Mouse (Mus musculus): ENCODE measurements at regions not wholly inside any gene's neighbourhood (a gene's known extent, or its start where the extent isn't known, plus 50 kb on each side); places are given as distances from the start of the nearest gene placed in this dataset.

DNA sequence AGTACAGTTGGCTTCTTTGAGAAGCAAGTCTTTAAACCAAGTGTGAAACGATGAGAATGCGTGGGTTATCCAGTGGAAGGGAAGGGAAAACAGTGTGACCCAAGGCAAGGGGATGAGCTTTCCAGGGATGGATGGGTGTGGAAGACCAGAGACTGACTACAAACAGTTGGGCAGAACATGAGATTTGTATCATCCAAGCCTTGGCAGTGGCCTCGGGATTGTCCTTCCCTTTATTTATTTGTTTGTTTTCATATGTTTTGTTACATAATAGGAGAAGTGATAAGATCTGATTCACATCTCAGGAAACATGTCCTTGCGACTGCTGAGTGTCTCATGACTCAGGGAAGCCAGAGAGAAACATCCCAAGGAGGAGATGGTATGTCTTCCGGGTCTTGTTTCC is 585.4 kb upstream of the Nox3 start:
- DNase-seq (ENCODE audit: low spot score in 2 of 2): no peak
- intact Hi-C loops (cut with DNase I): no loop called here

DNA sequence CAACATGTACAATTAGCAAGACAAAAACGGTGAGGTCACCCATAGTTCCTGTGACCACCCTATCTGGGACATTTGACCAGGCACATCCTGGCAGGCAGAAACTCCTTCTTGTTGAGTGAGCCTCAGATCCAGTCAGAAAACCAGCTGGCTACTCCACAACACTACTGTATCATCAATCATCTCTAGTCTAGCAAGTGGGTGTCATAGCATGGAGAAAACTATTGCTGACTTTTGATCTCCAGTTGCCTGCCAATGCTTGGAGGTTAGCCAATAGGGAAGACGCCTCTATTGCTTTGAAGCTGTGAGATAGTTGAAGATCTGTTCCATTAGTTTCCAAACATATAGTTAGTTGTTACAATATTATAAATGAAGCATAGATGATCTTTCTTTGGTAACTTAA is 595.4 kb upstream of the Nox3 start:
- intact Hi-C loops (cut with DNase I): no loop called here
- no peak for DNase-seq (ENCODE audit: low spot score in 2 of 2)

DNA sequence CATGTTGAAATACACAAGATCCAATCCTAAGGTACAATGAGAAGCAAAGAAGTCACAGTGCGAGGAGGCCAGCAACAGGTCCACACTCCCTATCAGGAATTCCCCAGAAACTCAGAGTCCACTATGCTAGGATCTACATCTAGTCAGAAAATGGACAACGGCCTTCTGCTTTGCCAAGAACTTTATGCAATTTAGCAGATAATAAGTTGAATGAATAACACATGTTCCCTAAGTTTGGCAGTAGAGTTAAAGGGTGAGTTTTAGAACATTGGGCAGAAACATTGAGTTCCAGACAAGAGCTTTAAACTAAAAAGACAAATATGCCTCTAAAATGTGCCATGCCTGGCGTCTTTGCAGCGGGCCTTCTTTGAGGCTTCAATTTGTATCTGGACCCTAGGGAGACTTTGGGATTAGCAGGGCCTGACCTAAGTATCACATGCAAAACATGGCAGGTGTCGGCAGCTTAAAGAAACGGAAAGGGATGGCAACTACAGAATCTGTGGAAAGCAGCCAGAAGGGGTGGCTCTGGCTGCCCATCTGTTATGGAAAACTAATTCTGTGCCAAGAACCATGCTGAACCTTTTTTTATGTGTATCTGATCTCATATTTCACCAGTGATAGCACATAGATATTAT is 600.6 kb upstream of the Nox3 start:
- no peak for DNase-seq (ENCODE audit: low spot score in 2 of 2)
- intact Hi-C loops (cut with DNase I): no loop called here

DNA sequence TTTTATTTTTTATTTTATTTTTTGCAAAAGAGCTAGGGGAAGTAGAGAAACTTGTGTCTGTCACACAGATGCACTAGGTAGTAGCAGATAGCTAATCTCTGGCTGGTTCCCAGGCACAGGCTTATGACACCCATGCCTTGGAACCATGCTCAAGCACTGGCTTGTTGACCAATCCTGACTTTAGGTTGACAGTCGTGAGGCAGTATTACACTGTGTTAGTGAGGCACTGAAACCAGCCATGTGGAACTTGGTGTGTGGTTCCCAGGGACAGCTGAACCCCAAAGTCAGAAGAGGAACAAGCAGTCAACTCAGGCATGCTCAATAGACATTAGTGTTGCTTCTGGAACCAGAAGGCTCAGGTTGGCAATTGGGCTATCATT is 601.1 kb upstream of the Nox3 start:
- intact Hi-C loops (cut with DNase I): no loop called here
- DNase-seq (ENCODE audit: low spot score in 2 of 2): no peak

DNA sequence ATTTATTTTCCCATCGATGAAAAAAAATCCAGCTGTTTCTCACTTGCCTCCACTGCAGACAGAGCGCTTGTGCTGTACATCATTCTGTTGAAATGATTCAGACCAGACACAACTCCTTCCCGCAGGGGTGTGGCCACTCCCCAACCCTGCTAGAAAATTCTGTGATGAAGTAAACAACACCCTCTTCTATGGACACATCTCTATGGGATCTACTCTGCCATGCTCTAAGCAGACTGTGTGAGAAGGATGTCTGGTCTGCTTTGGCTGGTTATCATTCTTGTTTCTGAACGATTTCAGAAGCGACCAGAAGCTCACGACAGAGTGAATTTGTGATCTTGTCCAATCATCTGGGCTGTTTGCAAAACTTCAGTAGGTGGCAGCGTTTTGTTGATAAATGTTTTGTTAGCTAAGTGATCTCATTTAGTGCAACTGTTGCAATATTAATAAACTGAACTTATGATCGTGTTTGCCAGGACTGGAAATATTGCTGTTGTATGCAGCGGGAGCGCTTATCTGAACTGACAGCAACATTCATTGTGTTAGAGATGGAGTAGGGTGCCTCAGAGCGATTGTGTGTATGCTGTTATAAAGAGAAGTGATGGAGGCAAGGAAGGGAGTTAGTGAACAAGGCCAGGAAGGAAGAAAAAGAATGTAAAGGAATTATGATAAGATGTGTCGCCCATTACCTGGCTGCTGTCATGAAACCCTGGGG is 605.2 kb upstream of the Nox3 start:
- intact Hi-C loops (cut with DNase I): no loop called here
- no peak for DNase-seq (ENCODE audit: low spot score in 2 of 2)

DNA sequence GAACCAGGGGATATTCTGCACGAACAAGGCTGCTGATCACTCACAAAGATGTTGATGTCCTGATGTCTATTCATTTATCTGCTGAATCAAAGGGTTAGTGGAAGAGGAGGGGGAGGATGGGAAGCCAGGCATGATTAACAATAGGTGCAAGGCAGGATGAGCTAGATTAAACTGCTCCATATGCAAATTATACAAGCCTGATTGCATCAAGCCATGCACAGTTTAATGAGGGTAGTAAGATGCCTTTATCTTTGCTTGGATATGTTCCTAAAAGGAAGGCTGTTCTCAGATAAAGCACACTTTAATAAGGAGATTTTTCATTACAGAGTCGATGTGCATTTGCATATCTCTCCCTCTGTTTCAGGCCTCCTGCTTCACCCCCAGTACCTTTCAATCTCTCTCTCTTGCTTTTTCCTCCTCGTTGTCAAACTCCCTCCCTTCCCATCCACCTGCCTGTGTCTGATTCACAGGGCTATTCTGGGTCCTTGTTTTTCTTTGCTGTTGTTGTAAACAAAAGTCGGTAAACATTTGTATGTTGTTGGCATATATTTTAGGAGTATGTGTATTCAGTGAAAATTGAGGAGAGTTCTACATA is 615.8 kb upstream of the Nox3 start:
- intact Hi-C loops (cut with DNase I): no loop called here
- no peak for DNase-seq (ENCODE audit: low spot score in 2 of 2)

DNA sequence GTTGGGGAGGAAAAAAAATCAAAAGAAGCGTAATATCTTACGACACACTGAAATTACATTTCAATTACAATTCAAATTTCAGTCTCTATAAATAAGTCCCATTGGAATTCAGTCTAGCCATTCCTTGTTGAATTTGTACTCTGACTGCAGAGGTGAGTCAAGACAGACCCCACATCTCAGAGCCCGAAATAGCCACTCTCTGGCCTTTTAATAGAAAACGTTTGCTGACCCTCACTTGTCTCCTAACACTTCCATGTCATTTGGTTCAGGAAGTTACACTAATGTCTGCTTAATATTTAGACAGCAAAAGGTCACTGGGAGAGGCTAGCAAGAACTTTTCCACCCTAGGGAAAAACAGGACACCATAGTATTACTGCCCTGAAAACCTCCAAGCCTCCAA is 623.1 kb upstream of the Nox3 start:
- no peak for DNase-seq (ENCODE audit: low spot score in 2 of 2)
- intact Hi-C loops (cut with DNase I): no loop called here

DNA sequence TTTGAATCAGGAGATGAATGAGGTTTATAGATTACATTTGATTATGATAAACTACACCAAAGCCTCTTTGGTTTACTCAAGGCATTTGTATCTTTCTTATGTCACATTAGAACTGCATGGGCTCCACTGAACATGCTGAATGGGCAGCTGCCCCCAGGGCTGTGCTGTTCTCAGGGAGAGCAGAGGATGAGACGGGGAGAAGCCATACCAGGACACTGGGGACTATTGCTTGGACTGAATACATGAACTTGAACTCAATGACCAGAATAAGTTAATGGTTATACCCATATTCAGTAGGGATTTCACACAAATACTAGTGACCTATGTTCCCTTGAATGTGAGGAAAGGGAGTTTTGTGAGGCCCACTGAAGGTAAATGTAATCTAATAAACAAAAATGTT is 632.7 kb upstream of the Nox3 start:
- intact Hi-C loops (cut with DNase I): no loop called here
- no peak for DNase-seq (ENCODE audit: low spot score in 2 of 2)

DNA sequence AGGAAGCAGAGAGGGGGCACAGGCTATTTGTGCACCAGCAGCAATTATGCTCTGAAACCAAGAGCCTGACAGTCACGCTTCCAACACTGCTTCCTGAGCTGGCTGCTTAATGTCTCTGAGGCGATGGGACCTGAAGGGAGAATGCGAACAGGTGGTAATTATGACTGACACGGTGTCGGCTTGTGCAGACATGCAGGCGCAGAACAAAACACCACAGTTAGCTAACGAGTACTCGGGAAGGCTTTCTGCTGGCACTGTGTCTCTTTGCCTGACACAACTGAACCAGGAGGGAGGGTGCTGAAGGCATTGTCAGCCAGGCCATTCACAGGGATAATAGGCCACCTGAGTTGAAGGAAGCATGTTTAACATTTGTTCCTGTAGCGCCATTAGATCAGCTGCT is 635.6 kb upstream of the Nox3 start:
- intact Hi-C loops (cut with DNase I): no loop called here
- DNase-seq (ENCODE audit: low spot score in 2 of 2): no peak

DNA sequence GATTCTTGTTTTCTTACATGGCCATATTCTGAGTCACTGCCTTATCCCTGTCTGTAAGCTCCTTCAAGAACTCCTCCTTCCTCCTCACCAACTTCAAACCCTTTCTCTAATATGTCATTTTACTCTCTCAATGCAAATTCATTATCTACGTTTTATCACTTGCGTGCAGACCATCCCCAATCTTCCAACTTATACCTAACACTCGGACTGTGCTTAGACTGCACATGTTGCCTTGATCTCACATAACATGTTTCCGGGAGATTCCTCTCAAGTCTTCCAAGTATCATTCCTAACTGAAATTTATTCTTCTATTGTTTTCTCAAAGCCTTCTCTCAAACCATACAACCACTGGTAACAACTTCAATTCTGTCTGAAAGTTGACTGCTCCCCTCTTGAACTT is 637.0 kb upstream of the Nox3 start:
- DNase-seq (ENCODE audit: low spot score in 2 of 2): no peak
- intact Hi-C loops (cut with DNase I): no loop called here

DNA sequence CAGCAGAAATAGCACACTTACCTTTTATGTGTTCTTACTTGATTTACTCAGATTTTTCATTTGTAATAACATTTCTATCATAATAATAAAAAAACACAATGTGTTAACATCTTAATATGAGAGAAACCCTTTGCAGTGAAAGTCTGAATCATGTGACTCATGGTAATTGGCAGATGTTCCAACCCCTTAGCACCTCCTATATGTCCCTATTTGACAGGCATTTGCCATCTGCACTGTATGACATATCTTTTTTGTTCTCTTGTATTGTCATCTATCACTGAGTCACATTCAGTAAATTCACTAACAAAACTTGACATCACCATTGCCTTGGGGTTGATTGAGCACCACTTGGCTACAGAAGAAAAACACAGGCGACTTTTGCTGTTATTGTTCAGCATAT is 641.1 kb upstream of the Arid1b start:
- intact Hi-C loops (cut with DNase I): no loop called here
- DNase-seq (ENCODE audit: low spot score in 2 of 2): no peak

DNA sequence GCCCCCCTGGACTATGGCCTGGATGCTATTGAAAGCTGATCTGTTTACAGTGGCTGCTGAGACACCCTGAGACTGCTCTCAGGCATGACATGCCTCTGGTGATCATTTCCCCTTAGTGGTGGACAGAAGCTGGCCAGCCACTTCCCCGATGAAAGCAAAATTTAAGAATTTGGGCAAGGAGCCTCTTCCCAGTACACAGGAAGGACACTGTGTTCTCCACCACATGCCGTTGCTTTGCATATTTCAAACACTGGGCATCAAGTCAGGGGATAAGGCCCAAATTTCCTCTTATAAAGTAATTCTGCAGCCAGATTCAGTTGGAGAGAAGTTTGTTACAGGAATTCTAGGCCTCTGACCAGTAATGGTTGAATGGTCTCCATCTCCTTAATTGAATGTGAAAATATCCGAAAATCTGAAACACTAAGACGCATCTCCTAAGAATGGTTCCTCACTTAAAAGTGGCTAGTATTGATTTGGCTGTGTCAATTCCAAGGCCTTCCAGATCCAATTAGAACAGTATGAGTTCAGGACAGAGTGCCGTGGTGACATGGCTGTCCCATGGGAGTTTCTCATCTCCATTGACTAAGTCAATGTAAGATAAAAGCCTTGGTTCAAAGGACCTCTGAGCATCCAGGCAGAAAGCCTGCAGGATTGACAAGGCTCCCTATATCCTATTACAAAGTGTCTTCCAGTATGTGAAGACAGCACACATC is 638.5 kb upstream of the Arid1b start:
- intact Hi-C loops (cut with DNase I): no loop called here
- DNase-seq (ENCODE audit: low spot score in 2 of 2): no peak

DNA sequence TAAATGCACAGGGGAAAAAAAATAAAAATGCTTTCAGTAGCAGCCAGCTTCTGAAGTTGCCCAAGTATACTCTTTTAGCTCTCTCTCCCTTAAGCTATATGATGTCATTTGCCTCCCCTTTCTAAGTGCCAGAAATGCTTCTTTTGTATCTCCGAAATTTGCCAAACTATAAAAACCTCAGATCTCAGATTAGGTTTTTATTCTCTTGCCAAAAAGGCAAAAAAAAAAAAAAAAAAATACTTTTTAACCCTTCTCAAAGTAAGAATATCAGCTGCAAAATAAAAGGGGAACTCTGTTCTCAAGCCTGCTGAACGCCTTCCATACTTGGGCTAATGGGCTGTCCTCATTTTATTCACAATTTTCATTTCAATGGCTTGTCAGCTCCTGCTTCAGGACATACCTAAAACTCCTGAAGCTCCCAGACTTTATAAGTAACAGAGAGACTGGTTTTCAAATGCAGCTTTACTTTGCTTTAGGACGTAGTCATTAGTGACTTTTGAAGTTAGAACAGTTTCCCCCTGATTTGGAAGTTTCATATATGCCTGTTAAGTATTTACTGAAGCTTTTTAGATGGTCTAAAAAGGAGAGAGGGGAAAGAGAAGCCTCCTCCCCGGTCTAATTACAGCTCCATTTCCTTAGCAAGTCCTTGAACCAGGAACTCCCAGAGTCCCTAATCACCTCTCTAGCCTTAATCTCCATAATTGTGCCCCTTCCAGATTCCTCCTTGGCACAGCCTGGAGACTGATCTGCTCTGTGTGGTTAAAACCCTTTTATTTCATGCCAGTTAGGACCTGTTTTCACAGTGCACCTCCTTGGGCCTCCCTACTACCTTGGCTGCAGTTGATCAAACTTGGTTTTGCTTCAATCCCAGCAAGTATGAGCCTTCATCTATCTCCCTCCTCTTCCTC is 633.5 kb upstream of the Arid1b start:
- DNase-seq (ENCODE audit: low spot score in 2 of 2): no peak
- intact Hi-C loops (cut with DNase I): no loop called here

DNA sequence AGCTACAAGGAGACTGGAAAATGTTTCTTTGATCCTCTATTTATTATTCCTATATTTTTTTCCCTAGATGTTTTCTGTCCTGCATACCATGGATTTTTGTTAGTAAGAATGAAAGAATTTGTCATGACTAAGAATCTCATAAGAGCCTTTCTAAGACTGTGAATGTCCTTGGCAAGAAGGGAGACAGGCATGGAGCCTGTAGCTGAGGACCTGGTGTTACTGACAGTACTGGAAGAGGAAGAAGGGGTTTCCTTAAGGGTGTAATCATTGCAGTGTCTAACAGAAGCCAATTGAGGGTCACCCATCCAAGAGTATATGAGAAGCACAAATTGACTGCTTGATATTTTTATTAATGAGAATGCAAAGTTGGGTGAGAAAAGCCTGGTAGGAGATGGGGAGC is 628.3 kb upstream of the Arid1b start:
- DNase-seq (ENCODE audit: low spot score in 2 of 2): no peak
- intact Hi-C loops (cut with DNase I): no loop called here

DNA sequence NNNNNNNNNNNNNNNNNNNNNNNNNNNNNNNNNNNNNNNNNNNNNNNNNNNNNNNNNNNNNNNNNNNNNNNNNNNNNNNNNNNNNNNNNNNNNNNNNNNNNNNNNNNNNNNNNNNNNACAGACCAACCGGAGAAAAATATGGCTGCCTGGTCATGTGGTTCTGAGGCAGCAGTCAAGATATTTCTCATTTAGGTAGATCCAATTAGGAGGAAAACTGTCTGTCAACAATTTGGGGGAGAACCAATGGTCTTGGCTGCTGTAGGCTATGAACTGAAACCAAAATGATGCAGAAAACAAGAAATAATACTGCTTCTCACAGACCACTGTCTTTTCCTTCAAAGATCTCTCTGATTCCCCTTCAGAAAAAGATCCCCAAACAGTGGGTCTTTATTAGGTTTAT is 613.7 kb upstream of the Arid1b start:
- intact Hi-C loops (cut with DNase I): loop anchor here (5.0 kb wide), 1 partner anchor 527 kb away; no protein-coding TSS in a partner anchor
- DNase-seq (ENCODE audit: low spot score in 2 of 2): no peak

DNA sequence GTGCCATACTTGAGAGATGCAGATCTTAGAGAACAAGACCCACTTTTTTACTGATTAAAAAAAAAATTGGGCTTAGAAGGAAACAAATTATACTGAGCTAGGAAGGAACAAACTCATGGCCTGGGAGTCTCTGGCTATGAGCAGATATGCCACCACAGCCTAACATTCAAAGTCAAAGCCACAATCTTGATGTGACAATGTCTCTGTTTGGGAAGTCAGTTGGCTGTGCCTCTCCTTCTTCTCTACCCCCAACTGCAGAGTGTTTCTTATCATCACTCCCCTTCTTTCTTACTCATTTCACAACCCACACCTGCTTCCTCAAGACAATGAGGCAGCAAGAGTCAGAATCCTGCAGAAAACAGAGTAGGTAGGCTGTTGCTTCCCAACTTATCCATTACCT is 613.3 kb upstream of the Arid1b start:
- intact Hi-C loops (cut with DNase I): loop anchor here (5.0 kb wide), 1 partner anchor 526 kb away; no protein-coding TSS in a partner anchor
- DNase-seq (ENCODE audit: low spot score in 2 of 2): no peak

DNA sequence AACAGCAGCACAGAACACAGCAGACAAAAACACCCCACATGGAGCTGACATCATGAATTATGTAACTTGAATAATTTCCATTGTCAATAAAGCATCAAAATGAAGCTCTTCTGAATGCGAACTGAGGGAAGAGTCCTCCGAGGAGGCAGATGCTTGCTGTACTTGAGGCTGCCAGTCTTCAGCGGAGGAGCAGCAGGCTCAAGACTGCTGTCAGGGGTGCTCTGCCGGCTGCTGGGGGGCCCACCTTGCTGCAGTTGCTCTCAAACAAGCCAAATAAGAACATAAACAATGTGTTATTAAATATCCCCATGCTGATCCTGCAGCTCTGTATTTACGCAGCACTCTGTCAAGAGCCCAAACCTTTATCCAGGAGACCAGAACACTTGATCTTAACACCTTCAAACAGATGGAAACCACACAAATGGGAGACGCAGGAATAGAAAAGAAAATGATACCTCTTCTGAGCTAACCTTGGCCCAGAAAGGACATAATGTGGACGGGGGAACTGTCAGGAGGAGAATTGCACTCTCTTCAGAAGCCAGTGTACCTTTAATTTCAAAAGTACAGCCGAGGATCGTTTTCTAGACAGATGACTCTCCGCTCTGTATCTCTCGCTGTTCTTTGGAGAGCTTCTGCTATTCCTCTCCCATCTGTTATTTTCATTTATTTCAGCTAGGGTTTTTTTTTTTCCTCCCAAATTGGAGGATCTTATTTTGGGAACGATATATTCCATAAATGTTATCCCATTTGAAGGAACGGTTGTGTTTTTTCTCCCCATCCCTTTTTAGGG is 612.0 kb upstream of the Arid1b start:
- intact Hi-C loops (cut with DNase I): loop anchor here (5.0 kb wide), 1 partner anchor 525 kb away; no protein-coding TSS in a partner anchor

DNA sequence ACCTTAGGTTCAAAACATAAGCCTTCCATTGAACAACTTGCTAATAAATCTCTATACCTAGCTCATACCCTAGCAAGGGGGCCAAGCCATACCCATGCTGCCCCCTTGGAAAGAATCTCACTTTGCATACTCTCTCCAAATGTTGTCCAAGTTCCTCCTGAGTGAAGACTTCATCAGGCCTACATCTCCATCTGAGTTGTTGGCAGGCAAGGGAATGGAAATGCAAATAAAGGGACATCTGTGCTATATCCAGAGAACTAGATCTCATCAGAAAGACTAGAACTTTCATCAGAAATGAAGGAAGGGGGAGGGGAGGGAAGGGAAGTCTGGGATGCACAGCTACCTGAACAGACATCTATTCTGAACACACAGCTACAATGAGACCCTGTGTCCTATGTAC is 611.4 kb upstream of the Arid1b start:
- peak; percentile 16 to 27 for DNase-seq (ENCODE audit: low spot score in 2 of 2)
- intact Hi-C loops (cut with DNase I): loop anchor here (5.0 kb wide), 1 partner anchor 525 kb away; no protein-coding TSS in a partner anchor

More for the DNA sequence above, 612.0 kb upstream of the Arid1b start:
- peak; percentile 29 to 38 for DNase-seq (ENCODE audit: low spot score in 2 of 2)

DNA sequence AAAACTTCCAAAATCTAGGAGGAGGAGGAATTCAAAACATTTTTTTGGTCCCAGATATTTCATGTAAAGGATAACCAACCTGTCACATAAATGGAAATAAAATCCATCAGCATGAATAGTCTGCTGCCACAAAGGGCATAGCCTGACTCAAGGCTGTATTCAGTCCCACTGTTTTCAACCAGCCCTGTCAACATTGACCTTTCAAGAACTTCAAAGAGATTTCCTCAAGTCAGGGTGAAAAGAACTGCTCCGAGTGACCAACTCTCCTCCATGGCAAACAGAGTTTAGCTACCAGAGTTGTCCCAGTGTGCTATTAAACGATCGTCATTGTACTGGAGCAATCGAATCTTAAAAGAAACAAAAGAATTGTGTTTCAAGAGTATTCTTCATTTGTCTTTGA is 606.5 kb upstream of the Arid1b start:
- DNase-seq (ENCODE audit: low spot score in 2 of 2): no peak
- intact Hi-C loops (cut with DNase I): no loop called here
